Mouse (Mus musculus) heart, embryonic 13.5 days (tissue): Measurements from ENCODE around the gene Abcc9. TPM values are rescaled to one million over a fixed set of nuclear protein-coding genes. Genes with fewer than 3 reads are reported as not detected.
A peak's percentile ranks its signal among the peaks of the same experiment; 100 is the strongest.

Experiments
- ATAC-seq: fragments of 200-750 bp; cut with Nextera tagmentation; 2 replicates; pipeline ENCODE4 v1.8.0; 2017; ENCODE audit warnings: moderate TSS enrichment; ENCODE audit not compliant: insufficient number of reproducible peaks, low FRiP score, low TSS enrichment; ENCODE audit errors: extremely low read depth
- H3K27ac ChIP-seq: fragments of 300-500 bp; sonication (generic); replicated peaks from 2 replicates; pipeline ENCODE4 v1.5.1; 2015; ENCODE audit warnings: moderate library complexity, mild to moderate bottlenecking, inconsistent platforms
- H3K27me3 ChIP-seq: fragments of 300-500 bp; sonication (generic); replicated peaks from 2 replicates; pipeline ENCODE4 v1.6.1; 2015; ENCODE audit warnings: mild to moderate bottlenecking, inconsistent platforms
- H3K36me3 ChIP-seq: fragments of 300-500 bp; sonication (generic); 2 replicates; pipeline ENCODE4 v1.6.1; 2015; ENCODE audit warnings: mild to moderate bottlenecking, inconsistent platforms
- H3K4me1 ChIP-seq: fragments of 300-500 bp; sonication (generic); 2 replicates; pipeline ENCODE4 v1.6.1; 2015; ENCODE audit warnings: inconsistent platforms
- H3K4me2 ChIP-seq: fragments of 300-500 bp; sonication (generic); 2 replicates; pipeline ENCODE4 v1.6.1; 2015; ENCODE audit warnings: inconsistent platforms, mild to moderate bottlenecking, moderate library complexity
- H3K4me3 ChIP-seq: fragments of 300-500 bp; sonication (generic); 2 replicates; pipeline ENCODE4 v1.5.1; 2015; ENCODE audit warnings: moderate library complexity, mild to moderate bottlenecking, inconsistent platforms
- H3K9ac ChIP-seq: fragments of 300-500 bp; sonication (generic); 2 replicates; pipeline ENCODE4 v1.6.1; 2015; ENCODE audit warnings: inconsistent platforms, mild to moderate bottlenecking, moderate library complexity
- H3K9me3 ChIP-seq: fragments of 300-500 bp; sonication (generic); 2 replicates; pipeline ENCODE4 v1.6.1; 2016; ENCODE audit warnings: inconsistent platforms
- WGBS: fragments of 180-500 bp; shearing (Covaris S2); methylation state at CpG from one replicate; pipeline ENCODE4 v1.1.7; 2015; ENCODE audit warnings: mixed read lengths; 5-methylcytosine and 5-hydroxymethylcytosine counted together
- polyA plus RNA-seq: library from polyadenylated mRNA; unstranded; fragments of >200 nt; fragmentation: Nextera tagmentation; extraction: Ambion mirVana; gene quantifications from 2 replicates; pipeline ENCODE4 v1.2.1, GENCODE M21; 2015

Gene Abcc9
- polyA plus RNA-seq, 1 experiment from 2014 or later = 12.8 TPM

- no peak overlapping the region for H3K4me3 ChIP-seq
- H3K9me3 ChIP-seq = no peaks in the 10 kb centered on the region
- H3K27ac ChIP-seq = no peak overlapping the region
- H3K27me3 ChIP-seq = no peaks in the 10 kb centered on the region
- no peaks in the 10 kb centered on the region for H3K36me3 ChIP-seq
- no peak overlapping the region for H3K9ac ChIP-seq
- H3K4me2 ChIP-seq = no peak overlapping the region
- H3K4me1 ChIP-seq = peaks cover 38% of the 10 kb centered on the region
- ATAC-seq = no peak
- 90% methylated on average over 3 of the region's 3 CpGs for WGBS
Observed at GRCm38 (mm10) chr6:142706688-142707087, 4.6 kb upstream of the Abcc9 start.

- H3K4me2 ChIP-seq = peak overlapping the region; percentile 5; the same call in 1 of the 2 replicates
- H3K36me3 ChIP-seq = no peaks in the 10 kb centered on the region
- H3K27ac ChIP-seq = no peak overlapping the region
- no peak for ATAC-seq
- H3K4me3 ChIP-seq = no peak overlapping the region
- 43% methylated on average over 11 of the region's 11 CpGs for WGBS
- H3K4me1 ChIP-seq = peaks cover 52% of the 10 kb centered on the region
- H3K9me3 ChIP-seq = no peaks in the 10 kb centered on the region
- no peaks in the 10 kb centered on the region for H3K27me3 ChIP-seq
- no peak overlapping the region for H3K9ac ChIP-seq
Observed at GRCm38 (mm10) chr6:142703441-142703930, 1.4 kb upstream of the Abcc9 start.

- H3K4me1 ChIP-seq = peaks cover 48% of the 10 kb centered on the region
- WGBS = 42% methylated on average over 13 of the region's 13 CpGs
- peak overlapping the region; percentile 83 for H3K9ac ChIP-seq
- peak overlapping the region; percentile 75 for H3K4me2 ChIP-seq
- peak overlapping the region; percentile 64 for H3K4me3 ChIP-seq
- no peaks in the 10 kb centered on the region for H3K9me3 ChIP-seq
- peak overlapping the region; percentile 88 for H3K27ac ChIP-seq
- no peaks in the 10 kb centered on the region for H3K27me3 ChIP-seq
- ATAC-seq = 0 out of 2 replicates have a peak, but pooled peaks have one; percentile 17
- H3K36me3 ChIP-seq = peaks cover 7% of the 10 kb centered on the region
Observed at GRCm38 (mm10) chr6:142701161-142701560, 954 bp downstream of the Abcc9 start.

GRCm38 (mm10) chr6:142700753-142701152 is 1.4 kb downstream of the Abcc9 start:
- Histone ChIP-seq H3K9me3 (no peaks in the 10 kb centered on the region), H3K36me3 (peaks cover 8% of the 10 kb centered on the region), H3K27ac (peak overlapping the region; percentile 88), H3K4me2 (peak overlapping the region; percentile 75), H3K4me3 (peak overlapping the region; percentile 64), H3K27me3 (no peaks in the 10 kb centered on the region), H3K9ac (peak overlapping the region; percentile 83), H3K4me1 (peaks cover 48% of the 10 kb centered on the region)
- ATAC-seq = no peak
- WGBS = 31% methylated on average over 8 of the region's 8 CpGs

GRCm38 (mm10) chr6:142692085-142692484 is 10.0 kb downstream of the Abcc9 start:
- Histone ChIP-seq H3K27me3 (no peaks in the 10 kb centered on the region), H3K4me3 (no peak overlapping the region), H3K4me1 (peaks cover 31% of the 10 kb centered on the region), H3K4me2 (no peak overlapping the region), H3K9me3 (no peaks in the 10 kb centered on the region), H3K9ac (no peak overlapping the region), H3K36me3 (peaks cover 47% of the 10 kb centered on the region), H3K27ac (no peak overlapping the region)
- 81% methylated on average over 5 of the region's 5 CpGs for WGBS
- ATAC-seq = no peak

GRCm38 (mm10) chr6:142689673-142690072 is 12.4 kb downstream of the Abcc9 start:
- Histone ChIP-seq H3K9ac (no peak overlapping the region), H3K36me3 (peaks cover 56% of the 10 kb centered on the region), H3K27ac (peak overlapping the region; percentile 88), H3K4me1 (peaks cover 31% of the 10 kb centered on the region), H3K9me3 (no peaks in the 10 kb centered on the region), H3K4me2 (no peak overlapping the region), H3K4me3 (no peak overlapping the region), H3K27me3 (no peaks in the 10 kb centered on the region)
- peak; percentile 78 for ATAC-seq
- WGBS = 44% methylated on average over 11 of the region's 11 CpGs

GRCm38 (mm10) chr6:142682985-142683691 is 19.0 kb downstream of the Abcc9 start:
- no peaks in the 10 kb centered on the region for H3K27me3 ChIP-seq
- H3K9me3 ChIP-seq = no peaks in the 10 kb centered on the region
- no peak overlapping the region for H3K9ac ChIP-seq
- H3K27ac ChIP-seq = peak overlapping the region; percentile 24
- 71% methylated on average over 7 of the region's 7 CpGs for WGBS
- ATAC-seq = no peak
- no peak overlapping the region for H3K4me3 ChIP-seq
- H3K4me1 ChIP-seq = peaks cover 21% of the 10 kb centered on the region
- peaks cover 60% of the 10 kb centered on the region for H3K36me3 ChIP-seq
- no peak overlapping the region for H3K4me2 ChIP-seq

- H3K36me3 ChIP-seq = peaks cover 61% of the 10 kb centered on the region
Observed at GRCm38 (mm10) chr6:142670021-142670420, 32.1 kb downstream of the Abcc9 start.

GRCm38 (mm10) chr6:142669343-142669742 is 32.8 kb downstream of the Abcc9 start:
- Histone ChIP-seq H3K27me3 (no peaks in the 10 kb centered on the region), H3K4me3 (no peak overlapping the region), H3K4me2 (no peak overlapping the region), H3K27ac (0 out of 2 replicates have a peak overlapping the region, but pooled peaks have one; percentile 70), H3K9ac (no peak overlapping the region), H3K9me3 (peaks cover 4% of the 10 kb centered on the region; the same call in 1 of the 2 replicates), H3K4me1 (peaks cover 19% of the 10 kb centered on the region), H3K36me3 (peaks cover 61% of the 10 kb centered on the region)
- no peak for ATAC-seq
- WGBS = 80% methylated on average over 6 of the region's 6 CpGs

More at GRCm38 (mm10) chr6:142670021-142670420, 32.1 kb downstream of the Abcc9 start:
- Histone ChIP-seq H3K27me3 (no peaks in the 10 kb centered on the region), H3K4me2 (no peak overlapping the region), H3K27ac (no peak overlapping the region), H3K9me3 (peaks cover 4% of the 10 kb centered on the region; the same call in 1 of the 2 replicates), H3K4me3 (no peak overlapping the region), H3K9ac (no peak overlapping the region), H3K4me1 (peaks cover 19% of the 10 kb centered on the region)
- no peak for ATAC-seq
- WGBS = 87% methylated on average over 2 of the region's 2 CpGs

GRCm38 (mm10) chr6:142668831-142669230 is 33.3 kb downstream of the Abcc9 start:
- 65% methylated on average over 6 of the region's 6 CpGs for WGBS
- Histone ChIP-seq H3K9me3 (peaks cover 4% of the 10 kb centered on the region; the same call in 1 of the 2 replicates), H3K4me2 (no peak overlapping the region), H3K4me3 (no peak overlapping the region), H3K27ac (peak overlapping the region; percentile 70), H3K4me1 (peaks cover 19% of the 10 kb centered on the region), H3K27me3 (no peaks in the 10 kb centered on the region), H3K36me3 (peaks cover 60% of the 10 kb centered on the region), H3K9ac (no peak overlapping the region)
- no peak for ATAC-seq

GRCm38 (mm10) chr6:142668419-142668766 is 33.7 kb downstream of the Abcc9 start:
- Histone ChIP-seq H3K36me3 (peaks cover 60% of the 10 kb centered on the region), H3K4me2 (no peak overlapping the region), H3K9me3 (peaks cover 4% of the 10 kb centered on the region; the same call in 1 of the 2 replicates), H3K27me3 (no peaks in the 10 kb centered on the region), H3K9ac (no peak overlapping the region), H3K27ac (peak overlapping the region; percentile 70), H3K4me3 (no peak overlapping the region), H3K4me1 (peaks cover 19% of the 10 kb centered on the region)
- no peak for ATAC-seq
- 11% methylated on average over 1 of the region's 1 CpGs for WGBS
